Mouse (Mus musculus) urinary bladder, postnatal 25 days (tissue): ENCODE results near the gene Ssb.
"Not testable (repeated sequence)": the region's sequence is repeated elsewhere in the genome, so short reads cannot be mapped to it uniquely, and the experiment has no call there.

ENCODE experiments used
- DNase-seq: peaks from one replicate; pipeline ENCODE4 v3.0.0; 2022; ENCODE audit warnings: low spot score

The Ssb gene

DNA sequence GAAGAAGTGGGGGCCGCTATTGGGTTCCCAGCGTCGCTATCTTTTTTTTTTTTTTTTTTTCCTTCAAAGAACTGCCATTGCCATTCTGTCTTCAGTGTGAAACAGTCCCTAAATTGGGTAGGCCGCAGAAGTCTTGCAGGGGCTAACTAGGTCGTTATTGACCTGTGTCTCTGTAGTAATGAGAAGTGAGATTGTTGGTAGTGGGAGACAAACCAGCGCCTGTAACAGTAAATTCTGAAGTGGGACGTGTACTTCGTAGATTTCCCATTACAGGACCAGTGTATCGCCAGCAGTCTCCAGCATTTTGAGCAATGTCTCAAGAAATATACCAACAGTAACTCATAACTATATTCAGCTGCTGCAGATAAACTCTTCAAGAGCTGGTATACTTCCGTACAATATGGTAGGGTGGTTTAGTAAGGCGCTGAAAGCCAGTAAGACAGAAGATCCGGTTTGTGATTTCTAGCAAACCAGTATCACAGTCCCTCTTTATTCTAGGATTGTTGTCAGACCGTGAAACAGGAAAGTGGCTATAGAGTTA lies 825 bp downstream of the Ssb start:
- no peak for DNase-seq

DNA sequence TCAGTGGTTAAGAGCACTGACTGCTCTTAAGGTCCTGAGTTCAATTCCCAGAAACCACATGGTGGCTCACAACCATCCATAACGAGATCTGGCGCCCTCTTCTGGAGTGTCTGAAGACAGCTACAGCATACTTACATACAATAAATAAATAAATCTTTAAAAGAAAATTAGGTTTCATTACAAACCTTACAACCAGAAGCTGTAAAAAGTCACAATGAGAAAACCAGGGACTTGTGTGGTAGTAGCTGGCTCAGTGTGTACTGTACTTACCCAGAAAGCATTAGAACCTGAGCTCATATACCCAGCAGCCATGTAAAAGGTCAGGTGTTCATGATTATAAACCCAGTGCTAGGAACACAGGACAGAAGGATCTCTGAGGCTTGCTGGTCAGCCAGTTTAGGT lies 22.6 kb downstream of the Ssb start:
- no peak for DNase-seq

DNA sequence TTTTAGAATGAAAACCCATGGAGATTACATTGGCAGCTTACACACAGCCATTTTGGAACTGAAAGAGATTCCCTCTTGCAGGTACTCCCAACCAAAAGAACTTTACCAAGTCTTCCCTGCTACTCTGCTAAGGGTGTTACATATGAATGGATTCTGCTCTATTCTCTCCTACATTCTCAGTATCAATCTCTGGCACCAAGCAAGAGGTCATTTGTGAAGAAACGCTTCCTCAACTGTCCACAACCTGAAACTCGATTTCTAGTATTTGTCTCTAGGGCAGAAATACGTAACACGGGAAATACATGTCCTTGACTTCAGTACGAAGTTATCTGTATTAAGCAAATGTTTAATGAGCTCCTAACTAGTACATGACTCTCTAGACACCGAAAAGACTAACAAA lies 23.2 kb downstream of the Ssb start:
- no peak for DNase-seq

GRCm38 (mm10) chr2:69885050-69885449 lies 23.7 kb downstream of the Ssb start:
- DNase-seq, result peak; percentile 13

DNA sequence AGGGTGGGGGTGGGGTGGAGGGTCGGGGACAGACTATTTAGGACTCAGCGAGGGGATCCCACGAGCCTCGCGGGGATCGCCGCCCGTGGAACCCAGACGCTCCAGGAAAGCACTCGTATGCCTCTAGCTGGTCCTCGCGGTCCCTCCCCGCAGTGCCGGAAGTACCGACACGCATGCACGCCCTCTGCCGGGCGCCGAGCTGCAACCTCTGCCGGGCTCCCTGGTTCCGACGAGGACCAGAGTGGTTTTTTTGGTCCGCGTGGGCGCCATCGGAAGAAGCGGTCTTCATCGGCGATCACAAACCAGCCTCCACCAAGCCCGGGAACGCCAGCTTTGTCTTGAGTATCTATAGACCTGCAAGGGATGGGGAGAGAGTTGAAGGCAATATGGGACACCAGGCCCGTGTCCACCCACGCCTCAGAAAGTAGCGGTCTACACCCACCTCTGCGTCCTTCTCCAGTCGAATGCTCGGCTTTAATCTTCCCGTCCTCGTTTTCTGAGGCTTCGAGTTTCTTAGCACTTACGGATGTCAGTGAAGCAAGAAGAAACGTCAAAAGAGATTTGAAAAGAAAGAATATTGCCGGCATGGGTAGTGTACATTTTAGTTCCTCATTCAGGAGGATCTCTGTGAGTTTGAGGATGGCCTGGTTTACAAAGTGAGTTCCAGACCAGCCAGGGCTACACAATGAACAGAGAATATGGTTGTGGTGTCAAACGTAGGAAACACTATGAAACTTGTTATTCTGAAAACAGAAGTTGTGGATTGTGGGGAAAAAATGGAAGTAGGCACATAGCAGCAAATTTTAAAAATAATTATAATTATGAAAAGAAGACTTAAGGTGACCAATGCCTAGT lies 24.3 kb downstream of the Ssb start, which contains the start of gene Mettl5:
Mettl5 (minus strand) TSS at position 165 of the 855 bp plus-strand sequence.
- DNase-seq, result peak; percentile 80

GRCm38 (mm10) chr2:69888957-69889356 lies 27.6 kb downstream of the Ssb start:
- DNase-seq, result no peak

DNA sequence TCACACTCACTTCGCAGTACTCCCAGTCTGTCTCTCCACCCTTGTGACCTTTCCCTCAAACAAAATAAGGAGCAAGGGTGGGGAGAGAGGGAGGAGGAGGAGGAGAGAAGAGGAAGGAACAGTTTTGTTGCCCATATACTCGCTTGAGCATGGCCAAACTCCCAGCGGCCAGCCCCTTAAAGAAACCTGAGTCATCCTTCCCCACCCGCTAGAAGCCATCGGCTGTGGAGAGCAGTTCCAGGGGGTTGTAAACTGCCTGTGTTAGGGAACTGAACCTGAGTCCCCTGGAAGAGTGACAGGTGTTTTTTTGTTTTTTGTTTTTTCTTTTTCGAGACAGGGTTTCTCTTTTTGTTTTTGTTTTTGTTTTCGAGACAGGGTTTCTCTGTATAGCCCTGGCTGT lies 29.5 kb downstream of the Ssb start:
- no peak for DNase-seq

DNA sequence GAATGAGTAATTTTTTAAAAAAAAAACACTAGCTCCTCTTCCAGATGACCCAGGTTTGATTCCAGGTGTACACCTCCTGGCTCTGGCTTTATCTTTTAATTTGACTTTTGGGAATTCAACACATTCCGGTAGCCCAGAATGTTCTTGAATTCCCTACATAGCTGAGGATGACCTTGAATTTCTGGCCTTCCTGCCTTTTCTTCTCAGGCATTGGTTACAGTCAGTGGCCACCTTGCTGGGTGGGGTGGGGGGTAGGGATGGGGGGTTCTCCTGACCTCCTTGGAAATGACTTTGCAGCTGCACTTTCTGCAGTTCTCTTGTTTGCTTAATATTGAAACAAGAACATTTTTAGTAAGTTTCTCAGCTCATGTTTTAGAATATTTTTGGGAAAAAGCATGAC lies 31.8 kb downstream of the Ssb start:
- DNase-seq, result no peak

- no peak for DNase-seq
Observed at GRCm38 (mm10) chr2:69893891-69894290, 32.5 kb downstream of the Ssb start.

GRCm38 (mm10) chr2:69895502-69896223 lies 34.3 kb downstream of the Ssb start:
- no peak for DNase-seq

- no peak for DNase-seq
Observed at GRCm38 (mm10) chr2:69896224-69896581, 34.8 kb downstream of the Ssb start.

GRCm38 (mm10) chr2:69897039-69897617 lies 35.8 kb downstream of the Ssb start, which contains the start of gene Ubr3:
Gene Ubr3 (plus strand): TSS chr2:69897246.
- DNase-seq, result peak; percentile 99

DNA sequence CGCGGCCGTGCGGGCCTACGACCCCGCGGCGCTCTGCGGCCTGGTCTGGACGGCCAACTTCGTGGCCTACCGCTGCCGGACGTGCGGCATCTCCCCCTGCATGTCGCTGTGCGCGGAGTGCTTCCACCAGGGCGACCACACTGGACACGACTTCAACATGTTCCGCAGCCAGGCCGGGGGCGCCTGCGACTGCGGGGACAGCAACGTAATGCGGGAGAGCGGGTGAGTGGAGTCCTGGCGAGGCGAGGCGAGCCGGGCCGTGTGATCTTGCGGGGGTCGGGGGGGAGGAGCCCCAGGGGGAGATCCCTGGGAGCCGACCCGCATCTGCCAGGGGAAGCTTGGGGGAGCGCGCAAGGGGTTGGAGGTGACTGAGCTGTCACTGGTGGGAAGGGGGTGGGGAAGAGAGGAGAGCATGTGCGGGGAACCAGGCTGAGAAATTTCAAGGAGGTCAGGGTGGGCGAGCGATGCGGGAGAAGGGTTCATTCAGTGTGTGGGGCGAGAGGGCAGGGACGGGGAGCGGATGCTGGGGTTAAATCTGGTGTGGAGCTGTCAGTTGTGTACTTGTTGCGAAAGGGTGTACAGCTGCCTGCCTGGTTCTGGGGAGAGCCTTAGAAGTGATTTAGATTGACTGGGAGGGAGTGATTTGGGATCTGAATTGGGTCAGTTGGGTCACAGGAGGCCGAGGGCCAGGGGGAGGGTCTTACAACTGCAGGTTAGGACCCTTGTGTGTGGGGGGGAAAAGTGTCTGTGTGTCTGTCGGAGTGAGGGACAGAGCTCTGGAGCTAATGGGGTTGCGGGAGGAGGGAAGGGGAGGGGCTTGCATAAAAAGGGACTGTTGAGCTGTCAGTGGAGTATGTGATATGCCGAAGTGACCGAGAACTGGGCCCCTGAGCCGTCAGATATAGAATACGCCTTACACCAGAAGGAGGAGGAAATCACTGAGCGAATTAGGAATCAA lies 36.5 kb downstream of the Ssb start:
- DNase-seq, result peak; percentile 53

DNA sequence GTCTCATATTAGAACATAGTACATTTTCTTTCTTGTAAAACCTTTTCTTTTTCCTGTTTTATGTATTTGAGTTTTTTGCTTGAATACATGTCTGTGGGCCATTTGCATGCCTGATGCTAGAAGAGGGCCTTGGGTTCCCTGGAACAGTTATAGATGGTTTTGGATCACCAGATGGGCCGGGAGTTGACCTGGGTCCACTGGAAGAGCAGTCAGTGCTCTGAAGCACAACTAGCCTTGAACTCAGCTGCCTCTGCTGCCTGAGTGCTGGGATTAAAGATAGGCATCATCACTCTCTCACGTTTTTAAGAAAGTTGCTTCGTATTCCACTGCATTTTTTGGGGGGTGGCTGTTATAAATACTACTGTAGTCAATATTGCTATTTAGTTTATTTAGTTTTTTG lies 42.2 kb downstream of the Ssb start:
- DNase-seq, result no peak

DNA sequence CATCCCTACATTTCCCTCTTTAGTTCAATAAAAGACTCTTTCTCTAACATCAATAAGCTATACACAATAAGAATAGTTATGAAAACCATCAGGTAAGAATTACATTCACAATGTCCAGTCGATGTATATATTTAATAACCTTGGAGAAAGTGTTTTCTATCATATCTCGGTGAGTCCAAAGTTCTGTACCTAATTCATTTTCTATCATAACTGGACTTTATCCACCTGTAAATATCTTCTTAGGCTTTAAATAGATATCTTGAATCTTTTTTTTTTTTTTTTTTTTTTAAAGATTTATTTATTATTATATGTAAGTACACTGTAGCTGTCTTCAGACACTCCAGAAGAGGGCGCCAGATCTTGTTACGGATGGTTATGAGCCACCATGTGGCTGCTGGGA lies 46.0 kb downstream of the Ssb start:
- not testable (repeated sequence) for DNase-seq

- DNase-seq, result no peak
Observed at GRCm38 (mm10) chr2:69912801-69913200, 51.4 kb downstream of the Ssb start.

GRCm38 (mm10) chr2:69917301-69917700 lies 55.9 kb downstream of the Ssb start:
- no peak for DNase-seq
